Mouse (Mus musculus) spleen, postnatal 14 days (tissue): ENCODE measurements around the gene P3h1.
A peak's percentile ranks its signal among the peaks of the same experiment; 100 is the strongest.

Experiments
- DNase-seq, 2 experiments: peaks; one replicate each; pipeline ENCODE4 v3.0.0; 2021 to 2022; ENCODE audit warnings: low spot score in 2 of 2

Gene P3h1

DNA sequence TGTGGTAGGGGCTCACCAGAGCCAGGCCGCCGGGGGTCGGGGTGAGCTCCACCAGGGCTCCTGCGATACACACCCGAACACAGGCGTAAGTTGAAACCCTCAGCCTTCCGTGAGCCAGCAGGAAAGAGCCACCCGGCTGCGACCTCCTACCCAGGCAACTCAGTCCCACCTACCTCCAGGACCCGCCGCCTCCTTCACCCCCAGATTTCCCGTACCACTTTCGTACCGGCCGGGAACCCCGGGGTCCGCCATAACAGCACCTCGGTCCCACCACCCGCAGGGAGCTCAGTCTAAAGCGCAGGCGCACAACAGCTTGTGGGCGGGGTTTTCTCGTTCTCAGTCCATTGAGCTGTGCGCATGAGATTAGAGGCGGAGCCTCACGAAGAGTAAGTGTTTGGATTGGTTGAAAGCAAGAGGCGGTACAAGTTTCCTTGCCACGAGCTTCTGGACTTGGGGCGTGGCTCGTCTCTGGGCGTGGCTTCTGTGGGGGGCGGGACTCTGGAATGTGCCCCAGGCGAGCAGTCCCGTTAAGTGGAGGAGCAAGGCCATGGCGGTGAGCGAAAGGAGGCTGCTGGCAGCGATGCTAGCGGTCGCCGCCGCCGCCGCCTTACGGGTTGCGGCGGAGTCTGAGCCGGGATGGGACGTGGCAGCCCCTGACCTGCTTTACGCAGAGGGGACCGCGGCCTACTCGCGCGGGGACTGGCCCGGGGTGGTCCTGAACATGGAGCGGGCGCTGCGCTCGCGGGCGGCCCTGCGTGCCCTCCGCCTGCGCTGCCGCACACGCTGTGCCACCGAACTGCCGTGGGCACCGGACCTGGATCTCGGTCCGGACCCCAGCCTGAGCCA is at the start of gene P3h1, which contains the start of gene AU022252:
Gene P3h1, plus strand, starts transcription at position 506 of the 846 bp plus-strand sequence.
Gene AU022252, minus strand, starts transcription at position 303 of the 846 bp plus-strand sequence.
- DNase-seq: peak; percentile 97 to 98

DNA sequence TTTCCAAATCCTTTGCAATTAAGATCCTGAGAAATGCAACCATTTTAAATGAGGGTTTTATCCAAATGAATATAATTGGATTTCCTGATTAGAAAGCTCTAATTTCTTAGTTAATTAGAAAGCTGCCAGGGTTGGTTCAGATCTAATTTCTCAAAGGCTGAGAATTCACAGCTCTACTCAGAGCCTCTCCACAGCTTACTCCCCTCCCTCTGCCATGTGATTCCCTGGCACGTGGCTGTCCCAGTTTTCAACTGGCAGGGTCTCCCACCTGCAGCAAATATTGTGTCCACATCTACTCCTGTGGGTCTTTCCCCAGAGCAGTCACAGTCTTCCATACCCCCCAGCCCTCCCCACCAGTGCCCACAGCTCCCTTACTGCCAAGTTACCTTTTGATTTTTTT is 49.2 kb upstream of the P3h1 start:
- DNase-seq: no peak

GRCm38 (mm10) chr4:119185771-119186170 is 46.9 kb upstream of the P3h1 start:
- DNase-seq: no peak

- peak; percentile 40 to 50 for DNase-seq
These were observed 44.5 kb upstream of the P3h1 start for GRCm38 (mm10) chr4:119188060-119188785.

DNA sequence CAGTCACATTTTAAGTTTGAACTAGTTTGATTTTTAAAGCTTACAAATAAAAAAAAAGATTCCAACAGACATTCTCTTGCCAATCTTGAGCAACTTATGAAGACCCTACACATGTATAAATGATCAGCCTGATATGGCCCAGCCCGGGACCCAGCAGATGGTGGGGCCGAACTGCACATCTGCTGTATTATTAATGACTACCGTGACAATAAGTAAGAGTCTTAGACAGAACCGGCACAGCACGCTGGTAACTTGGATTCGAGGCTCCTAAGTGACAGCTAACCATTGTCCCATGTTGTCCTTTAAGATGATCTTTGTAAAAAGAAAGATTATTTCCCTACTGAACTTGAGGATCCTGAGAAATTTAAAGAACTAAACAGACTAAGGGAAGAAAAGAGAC is 43.3 kb upstream of the P3h1 start:
- no peak for DNase-seq

DNA sequence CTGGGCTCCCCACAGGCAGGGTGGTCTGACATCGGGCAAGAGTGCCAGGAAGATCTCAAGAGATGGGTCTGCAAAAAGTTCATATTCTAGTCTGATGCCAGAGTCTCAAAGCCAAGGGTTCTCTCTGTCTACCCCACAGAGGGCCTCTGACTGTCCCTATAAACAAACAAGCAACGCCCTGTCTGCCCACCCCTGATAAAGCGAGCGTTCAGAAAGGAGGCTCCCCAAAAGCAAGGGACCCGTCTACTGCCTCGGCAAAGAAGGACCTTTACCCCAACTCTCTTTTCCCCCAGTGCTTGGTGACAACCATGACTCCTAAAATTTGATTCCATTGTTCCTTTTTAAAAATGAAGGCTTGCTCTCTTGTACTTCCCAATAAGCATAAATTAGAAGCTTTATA is 42.9 kb upstream of the P3h1 start, which contains the start of gene Ermap:
Gene Ermap, minus strand, starts transcription at position 148 of the 400 bp plus-strand sequence.
- peak; percentile 43 to 57 for DNase-seq

GRCm38 (mm10) chr4:119190618-119191017 is 42.1 kb upstream of the P3h1 start:
- DNase-seq: peak in 1 of 2 experiments; percentile 39

DNA sequence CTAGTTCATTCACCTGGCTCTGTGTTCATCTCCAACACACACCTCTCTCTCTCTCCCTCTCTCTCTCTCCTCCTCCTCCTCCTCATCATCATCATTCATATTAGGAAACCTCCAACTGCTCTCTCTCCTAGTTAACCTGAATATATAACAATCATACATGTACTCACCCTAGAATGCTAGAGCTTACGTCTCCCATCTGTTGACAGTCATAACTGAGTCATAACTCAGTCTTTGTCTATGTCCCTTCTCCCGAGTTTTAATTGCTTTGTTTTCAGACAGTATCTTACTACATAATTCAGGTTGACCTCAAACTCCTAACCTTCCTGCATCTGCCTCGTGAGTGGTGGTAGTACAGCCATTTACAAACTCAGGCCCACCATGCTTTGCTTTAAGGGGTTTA is 41.4 kb upstream of the P3h1 start:
- no peak for DNase-seq

GRCm38 (mm10) chr4:119192757-119193156 is 40.0 kb upstream of the P3h1 start:
- DNase-seq: no peak

- DNase-seq: peak; percentile 87 to 90
These were observed 37.7 kb upstream of the P3h1 start, which contains the start of gene Svbp for GRCm38 (mm10) chr4:119194909-119195581. TSS of gene Svbp (plus strand) at chr4:119195306.

DNA sequence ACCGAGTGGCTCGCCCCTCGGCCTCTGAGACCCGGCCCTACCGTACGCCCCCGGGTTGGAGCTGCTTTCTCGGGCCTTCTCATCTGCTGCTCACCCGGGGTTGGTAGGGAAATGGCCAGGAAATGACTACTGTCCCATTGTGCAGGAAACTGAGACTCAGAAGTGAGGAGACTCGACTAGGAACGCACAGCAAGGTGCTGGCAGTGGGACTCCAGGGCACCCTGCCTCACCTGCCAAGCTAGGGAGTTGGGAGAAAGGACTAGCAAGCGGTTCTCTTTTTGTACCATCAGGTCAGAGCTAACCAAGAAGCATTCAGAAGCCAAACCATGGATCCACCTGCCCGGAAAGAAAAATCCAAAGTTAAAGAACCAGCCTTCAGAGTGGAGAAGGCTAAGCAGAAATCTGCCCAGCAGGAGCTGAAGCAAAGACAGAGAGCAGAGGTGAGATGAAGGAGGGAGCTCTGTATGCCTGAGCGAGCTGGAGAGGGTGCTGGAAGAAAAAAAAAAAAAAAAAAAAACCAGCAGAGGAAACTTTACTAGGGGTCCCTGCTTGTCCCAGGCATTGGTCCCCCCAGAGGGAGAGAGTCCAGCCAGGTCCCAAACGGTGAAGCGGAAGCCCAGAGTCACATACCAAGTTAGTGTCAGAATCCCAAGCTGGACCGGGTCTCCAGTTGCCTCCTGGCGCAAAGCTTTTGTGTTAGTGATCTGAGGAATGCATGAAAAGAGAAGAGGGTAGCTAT is 37.0 kb upstream of the P3h1 start:
- DNase-seq: no peak

- DNase-seq: no peak
These were observed 34.6 kb upstream of the P3h1 start for GRCm38 (mm10) chr4:119198105-119198504.

- peak; percentile 48 to 65 for DNase-seq
These were observed 28.0 kb upstream of the P3h1 start for GRCm38 (mm10) chr4:119204672-119205071.

GRCm38 (mm10) chr4:119216667-119217066 is 16.0 kb upstream of the P3h1 start:
- no peak for DNase-seq

DNA sequence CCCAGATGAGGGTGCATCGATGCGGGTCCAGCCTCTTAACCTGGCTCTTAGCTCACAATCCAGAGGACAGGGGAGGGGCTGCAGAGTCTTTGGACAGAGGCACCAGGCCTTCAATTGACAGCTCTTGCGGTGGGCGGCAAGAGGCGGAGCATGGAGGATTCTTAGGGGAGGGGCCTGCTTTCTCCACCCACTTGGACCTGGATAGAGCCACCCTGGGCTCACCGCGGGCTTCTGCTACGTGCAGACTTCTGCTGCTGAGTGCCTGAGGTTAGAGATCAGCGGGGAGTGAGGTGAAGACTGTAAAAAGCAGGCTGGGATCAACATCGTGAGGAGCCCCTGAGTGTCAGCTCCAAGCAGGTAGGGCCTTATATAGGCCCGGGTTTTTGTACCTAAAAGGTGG is 14.5 kb upstream of the P3h1 start, which contains the start of gene Tmem269:
Gene Tmem269, minus strand, starts transcription at position 49 of the 400 bp plus-strand sequence.
- DNase-seq: no peak

GRCm38 (mm10) chr4:119223696-119224095 is 9.0 kb upstream of the P3h1 start:
- DNase-seq: peak in 1 of 2 experiments; percentile 10

- no peak for DNase-seq
These were observed 8.2 kb upstream of the P3h1 start for GRCm38 (mm10) chr4:119224534-119224933.

- DNase-seq: no peak
These were observed 7.0 kb upstream of the P3h1 start for GRCm38 (mm10) chr4:119225719-119226118.

GRCm38 (mm10) chr4:119226751-119227150 is 6.0 kb upstream of the P3h1 start:
- DNase-seq: no peak

GRCm38 (mm10) chr4:119233256-119233901 is 664 bp downstream of the P3h1 start:
- DNase-seq: no peak

GRCm38 (mm10) chr4:119234348-119234747 is 1.6 kb downstream of the P3h1 start:
- no peak for DNase-seq
